Mouse (Mus musculus): ENCODE data around the gene St6galnac3. TPM values are rescaled to one million over a fixed set of nuclear protein-coding genes. Genes with fewer than 3 reads are reported as not detected.

The St6galnac3 gene
- total RNA-seq, 4 experiments from 2014 or later = 0.92 to 2.0 (median 1.1) TPM

DNA sequence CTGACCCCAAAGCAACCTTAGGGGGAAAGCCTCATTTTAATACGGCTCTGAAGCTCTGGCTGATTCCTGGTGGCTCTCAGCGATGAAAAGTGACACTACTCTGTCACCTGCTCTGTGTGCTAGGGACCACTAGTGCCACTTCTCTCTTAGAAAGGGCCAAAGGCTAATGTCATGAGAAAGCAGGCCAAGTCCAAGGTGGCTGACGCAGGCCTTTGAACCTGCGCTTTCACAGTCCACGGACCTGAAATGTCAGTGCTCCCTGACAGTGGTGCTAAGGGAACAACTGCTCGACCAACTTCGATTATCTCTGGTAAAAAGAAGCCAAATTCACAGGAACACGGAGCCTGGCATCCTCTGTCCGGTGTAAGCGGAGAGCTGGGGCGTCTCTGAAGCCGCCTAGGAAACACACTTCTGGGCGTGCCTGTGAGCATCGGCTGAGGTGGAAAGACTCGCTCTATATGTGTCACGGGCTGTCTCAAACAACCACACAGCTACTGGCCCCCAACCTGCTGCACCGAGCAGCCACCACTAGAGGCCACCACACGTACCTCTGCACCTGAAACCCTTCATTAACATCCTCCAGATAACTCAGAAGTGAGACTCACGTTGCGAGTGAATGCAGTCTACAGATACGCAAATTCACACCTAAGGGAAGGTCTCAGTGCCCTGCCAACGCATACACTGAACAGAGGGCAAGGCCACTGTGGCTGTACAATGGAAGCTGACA lies 66.8 kb downstream of the St6galnac3 start:
- DNase-seq (ENCODE audit: low spot score in 2 of 2) = no peak

DNA sequence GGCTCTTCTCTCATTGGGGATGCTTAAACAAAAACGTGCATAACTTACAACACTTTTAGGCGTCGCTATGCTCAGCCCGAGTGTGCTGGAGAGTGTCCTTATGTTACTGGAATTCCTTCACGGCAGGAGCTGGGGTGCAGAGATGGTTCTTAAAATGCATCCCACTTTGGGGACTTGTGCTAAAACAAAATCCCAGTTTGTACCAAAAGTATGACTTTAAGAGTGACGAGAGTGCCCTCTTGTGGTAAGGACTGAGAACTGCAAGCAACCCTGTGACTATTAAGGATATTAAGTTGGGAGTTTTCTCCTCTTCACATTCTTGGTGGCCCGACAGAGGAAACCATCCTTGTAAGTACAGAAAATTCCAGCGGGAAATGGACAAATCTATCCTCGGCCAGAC lies 69.9 kb downstream of the St6galnac3 start:
- peak in 1 of 2 experiments; percentile 8 for DNase-seq (ENCODE audit: low spot score in 2 of 2)

DNA sequence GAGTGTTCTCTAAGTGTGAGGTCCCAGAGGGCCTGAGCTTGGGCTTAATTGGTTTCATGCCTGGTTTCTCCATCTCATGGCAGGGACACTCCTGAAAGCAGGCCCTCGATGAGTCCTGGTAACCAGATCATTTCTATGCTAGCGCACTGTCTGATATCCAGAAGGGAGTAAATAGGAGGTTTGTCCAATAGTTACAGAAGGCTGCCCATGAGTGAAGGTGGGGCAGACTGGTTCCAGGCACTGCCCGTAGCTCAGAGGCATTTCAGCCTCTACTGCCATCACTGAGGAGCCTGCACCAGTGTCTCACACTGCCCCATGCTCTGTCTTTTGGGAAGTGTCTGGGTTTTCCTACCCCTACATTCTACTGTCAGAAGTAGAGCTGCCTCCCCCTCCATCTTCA lies 72.1 kb downstream of the St6galnac3 start:
- DNase-seq (ENCODE audit: low spot score in 2 of 2) = no peak

DNA sequence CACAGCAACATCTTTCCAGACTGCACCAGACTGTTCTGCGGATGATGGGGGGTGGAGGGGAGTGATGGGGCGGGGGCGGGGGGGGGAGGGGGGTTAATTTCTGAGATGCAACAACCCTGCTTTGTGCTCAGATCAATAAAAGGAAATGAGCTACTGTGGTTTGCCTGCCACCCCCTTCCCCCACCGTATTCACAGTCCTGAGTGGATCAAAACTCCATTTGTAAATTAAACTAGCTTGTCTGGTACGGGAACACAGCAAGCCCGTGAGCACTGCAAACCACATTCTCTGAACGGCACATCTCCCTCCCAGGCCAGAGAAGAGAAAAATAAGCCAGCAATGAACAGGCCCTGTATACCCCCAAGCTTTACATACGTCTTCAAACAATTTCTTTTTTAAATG lies 76.3 kb downstream of the St6galnac3 start:
- DNase-seq (ENCODE audit: low spot score in 2 of 2) = no peak

DNA sequence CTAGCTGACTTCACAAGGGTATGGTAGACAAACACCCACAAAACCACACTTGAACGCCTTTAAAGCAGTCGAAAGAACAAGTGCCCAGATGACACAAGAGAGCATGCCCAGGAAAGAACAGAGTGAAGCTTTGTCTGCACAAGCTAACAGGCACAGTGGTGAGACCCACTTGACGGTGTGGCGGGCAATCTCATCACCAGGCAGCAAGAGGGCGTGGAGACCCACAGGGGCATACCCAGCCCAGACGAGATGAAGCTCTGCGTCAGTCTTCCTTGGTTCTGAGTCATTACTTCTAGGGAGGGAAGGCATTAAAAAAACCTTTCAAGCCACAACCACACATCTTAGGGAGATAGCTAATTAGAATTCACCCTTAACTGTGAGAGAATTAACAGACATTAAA lies 79.2 kb downstream of the St6galnac3 start:
- DNase-seq (ENCODE audit: low spot score in 2 of 2) = no peak

DNA sequence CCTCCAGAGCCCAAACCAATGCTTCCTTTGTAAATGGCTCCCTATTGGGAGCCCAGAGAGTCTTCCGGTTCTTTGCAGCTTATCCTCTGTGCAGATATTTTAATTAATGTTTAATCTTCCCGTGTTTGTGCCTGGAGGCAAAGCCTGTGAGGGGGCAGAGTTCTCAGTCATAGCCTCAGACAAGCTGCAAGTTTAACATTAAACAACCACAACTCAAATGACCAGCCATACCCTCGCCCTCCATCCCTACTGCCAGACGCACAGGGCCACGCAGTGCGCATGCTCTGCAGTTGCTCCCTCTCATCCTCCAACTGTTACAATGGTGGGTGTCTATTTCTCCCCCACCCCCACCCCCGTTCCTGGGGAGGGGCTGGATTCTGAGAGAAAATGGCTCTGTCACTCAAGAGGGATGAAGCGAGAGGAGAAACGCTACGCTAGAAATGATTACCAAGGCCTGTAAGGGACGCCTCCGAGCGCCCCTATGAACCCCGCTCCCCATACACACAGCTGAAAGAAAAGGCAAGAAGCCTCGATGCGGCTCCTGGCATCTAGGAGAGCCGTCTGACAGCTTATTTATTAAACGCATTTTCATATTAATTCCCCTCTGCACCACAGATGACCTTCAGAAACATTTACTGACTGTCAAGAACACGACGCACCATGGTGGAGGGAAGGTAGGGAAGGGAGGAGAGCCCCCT lies 81.0 kb downstream of the St6galnac3 start:
- no peak for DNase-seq (ENCODE audit: low spot score in 2 of 2)

DNA sequence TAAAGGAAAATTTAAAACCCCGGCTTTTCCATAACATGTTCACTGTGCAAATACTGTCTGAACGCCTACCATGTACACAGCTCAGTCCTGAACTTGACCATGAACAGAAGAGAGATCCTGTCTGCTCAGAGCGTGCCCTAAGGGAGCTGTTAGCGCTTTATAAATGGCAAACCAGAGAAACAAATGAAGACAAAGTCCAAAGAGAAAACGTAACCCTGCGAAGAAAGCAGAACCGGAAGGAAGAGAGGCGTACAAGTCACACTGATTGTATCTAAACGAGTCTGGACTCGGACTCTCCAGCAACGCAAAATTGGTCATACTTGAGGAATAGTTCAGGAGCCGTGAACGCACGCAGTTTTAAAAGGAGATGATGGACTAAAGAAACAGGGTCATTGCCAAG lies 82.1 kb downstream of the St6galnac3 start:
- no peak for DNase-seq (ENCODE audit: low spot score in 2 of 2)

DNA sequence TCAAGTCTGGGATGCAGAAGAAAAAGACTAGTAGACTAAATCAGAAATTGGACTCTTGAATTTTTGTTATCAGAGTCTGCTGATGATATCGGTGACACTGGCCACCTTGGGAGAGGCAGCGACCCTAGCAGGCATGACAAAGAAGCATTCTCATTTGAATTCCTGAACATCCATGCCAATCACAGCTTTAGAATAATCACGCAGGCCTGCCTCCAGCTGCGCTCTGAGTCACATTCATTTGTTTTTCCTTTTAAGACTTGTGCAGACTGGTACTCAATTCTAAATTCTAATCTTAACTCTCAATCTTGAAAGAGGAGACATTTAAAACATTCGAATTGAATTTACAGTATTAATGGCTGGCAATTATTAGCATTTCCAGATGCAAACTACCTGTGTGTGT lies 83.2 kb downstream of the St6galnac3 start:
- no peak for DNase-seq (ENCODE audit: low spot score in 2 of 2)

DNA sequence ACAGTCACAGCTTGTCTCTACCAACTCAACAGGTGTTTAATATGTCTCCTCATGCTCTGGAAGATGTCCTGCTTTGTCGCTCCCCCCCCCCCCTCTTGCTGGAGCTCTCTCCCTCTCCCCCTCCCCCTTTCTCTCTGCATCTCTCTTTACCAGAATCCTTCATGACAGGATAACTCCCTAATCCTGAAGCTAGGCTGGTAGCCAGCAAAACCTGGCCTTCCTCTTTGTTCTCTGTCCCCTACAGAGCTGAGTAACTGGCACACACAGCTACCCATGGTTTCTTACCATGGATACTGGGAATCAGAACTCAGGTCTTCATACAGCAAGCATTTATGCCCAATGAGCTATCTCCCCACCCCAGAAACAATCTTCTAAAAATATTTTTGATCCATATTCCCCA lies 87.6 kb downstream of the St6galnac3 start:
- no peak for DNase-seq (ENCODE audit: low spot score in 2 of 2)

DNA sequence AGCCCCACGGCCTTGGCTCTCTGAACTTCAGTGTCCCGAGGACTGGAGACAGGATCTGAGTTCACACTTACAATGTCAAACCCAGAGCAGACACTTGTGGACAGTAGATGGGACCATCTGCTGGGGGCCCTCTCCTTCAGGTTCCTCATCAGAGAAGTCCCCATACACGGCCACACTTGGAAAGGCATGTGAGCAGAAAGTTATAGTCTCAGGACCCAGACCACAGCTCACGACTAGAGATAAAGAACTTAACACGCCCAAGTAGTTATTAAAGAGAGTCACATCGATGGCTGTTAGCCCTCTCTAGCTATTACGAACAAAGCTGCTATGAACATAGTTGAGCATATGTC lies 88.2 kb downstream of the St6galnac3 start:
- DNase-seq (ENCODE audit: low spot score in 2 of 2) = no peak

DNA sequence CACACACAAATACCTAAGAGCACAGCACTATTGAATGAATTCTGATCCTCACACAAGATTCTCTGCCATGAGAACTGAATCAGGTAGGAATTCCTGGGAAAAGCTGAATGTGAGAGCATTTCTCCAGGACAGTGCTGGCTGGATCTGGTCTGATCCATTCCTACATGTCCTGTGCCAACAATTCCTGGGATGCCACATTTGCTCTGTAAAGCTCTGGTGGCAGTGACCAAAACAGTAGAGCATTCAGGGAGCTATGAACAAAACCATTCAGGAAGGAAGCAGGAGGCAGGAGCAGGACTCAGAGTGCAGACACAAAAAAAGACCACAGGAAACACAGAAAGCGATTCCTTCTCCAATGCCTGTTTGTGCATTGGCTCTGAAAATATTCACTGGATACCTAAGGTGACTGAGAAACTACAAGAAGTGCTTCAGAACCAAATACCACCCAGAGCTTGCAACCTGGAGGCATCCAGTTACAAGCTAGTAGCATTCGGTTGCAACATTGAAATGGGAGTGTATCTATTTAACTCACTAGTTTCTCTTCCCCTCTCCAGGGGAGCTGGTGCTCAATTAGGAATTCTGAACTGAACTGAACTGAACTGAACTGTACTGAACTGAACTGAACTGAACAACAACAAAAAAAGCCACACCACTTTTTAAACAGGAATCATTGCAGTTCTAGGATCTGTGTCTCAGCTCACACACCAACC lies 88.7 kb downstream of the St6galnac3 start:
- no peak for DNase-seq (ENCODE audit: low spot score in 2 of 2)

DNA sequence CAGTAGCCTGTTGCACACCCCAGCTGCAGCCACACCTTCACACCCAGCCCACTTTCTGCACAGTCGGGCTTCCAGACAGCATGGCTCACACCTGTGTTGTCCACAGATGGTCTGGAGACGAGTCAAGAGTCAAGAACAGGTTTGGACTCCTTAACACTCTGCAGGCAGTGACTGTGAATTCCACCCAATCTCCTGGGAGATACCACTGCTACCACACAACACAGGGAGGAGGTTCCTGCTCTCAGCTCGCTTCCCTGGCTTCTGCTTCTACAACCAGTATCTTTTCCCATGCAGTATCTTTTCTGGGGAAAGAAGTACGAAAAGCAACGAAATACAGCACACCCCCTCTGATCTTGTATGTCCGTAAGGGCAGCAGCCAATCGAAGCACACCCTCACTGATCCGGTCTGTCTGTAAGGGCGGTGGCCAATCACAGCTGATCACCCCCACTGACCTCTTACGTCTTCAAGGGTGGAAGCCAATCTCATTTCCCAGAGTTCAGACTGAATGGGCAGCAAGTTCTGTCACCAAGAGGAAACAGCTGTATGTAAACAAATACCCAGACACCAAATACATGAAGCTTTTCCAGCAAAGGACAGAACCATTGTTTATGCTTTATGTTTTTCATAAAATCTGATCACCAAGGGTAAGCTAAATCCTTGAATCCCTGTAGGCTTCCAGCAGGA lies 92.8 kb downstream of the St6galnac3 start:
- no peak for DNase-seq (ENCODE audit: low spot score in 2 of 2)

DNA sequence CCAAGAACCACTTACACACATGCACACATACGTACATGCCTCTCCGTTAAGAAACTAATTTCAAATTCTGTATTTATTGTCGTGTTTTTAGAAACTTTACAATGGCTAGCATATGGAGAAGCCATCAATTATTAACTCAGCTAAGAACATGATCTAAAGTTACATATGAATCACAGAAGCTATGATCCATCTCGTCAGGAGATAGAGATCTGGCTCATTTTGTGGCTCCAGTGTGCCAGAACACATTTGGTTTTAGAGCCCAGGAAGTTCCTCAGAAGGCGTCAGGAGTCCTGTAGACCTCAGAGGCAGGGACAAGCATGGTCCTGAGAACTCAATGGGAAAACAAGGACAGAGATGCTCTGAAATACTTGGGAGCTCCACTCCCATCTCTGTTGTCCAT lies 98.7 kb downstream of the St6galnac3 start:
- DNase-seq (ENCODE audit: low spot score in 2 of 2) = no peak

DNA sequence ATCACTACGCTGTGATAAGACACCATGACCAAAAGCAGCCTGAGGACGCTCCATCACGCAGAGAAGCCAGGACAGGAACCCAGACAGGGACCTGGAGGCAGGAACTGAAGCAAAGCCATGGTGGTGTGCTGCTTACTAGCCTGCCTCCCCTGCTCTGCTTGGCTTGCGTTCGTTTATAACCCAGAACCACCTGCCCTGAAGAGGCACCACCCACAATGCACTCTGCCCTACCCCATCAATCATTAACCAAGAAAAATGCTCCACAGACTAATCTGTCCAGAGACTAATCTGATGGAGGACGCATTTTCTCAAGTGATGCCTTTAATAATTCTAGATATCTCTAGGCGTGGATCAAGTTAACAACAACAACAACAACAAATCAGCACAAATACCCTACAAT lies 106.0 kb downstream of the St6galnac3 start:
- no peak for DNase-seq (ENCODE audit: low spot score in 2 of 2)

DNA sequence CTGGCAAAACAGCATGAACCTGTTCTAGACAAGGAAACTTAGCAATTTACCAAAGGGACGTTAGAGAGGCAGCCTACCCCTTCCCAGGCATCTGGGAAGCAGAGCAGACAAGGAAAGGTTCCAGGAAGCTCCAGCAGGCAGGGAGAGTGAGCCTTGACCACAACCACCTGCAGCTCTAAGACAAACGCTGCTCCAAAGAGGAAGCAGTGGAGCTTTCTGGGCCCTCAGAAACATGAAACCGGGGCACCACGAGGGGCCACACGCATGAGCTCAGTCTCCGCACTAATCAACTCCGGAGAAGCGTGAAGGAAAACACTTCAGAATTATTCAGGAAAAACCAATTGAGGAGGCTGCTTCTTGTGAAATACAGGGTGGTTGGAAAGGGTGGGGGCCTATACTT lies 108.1 kb downstream of the St6galnac3 start:
- DNase-seq (ENCODE audit: low spot score in 2 of 2) = no peak

DNA sequence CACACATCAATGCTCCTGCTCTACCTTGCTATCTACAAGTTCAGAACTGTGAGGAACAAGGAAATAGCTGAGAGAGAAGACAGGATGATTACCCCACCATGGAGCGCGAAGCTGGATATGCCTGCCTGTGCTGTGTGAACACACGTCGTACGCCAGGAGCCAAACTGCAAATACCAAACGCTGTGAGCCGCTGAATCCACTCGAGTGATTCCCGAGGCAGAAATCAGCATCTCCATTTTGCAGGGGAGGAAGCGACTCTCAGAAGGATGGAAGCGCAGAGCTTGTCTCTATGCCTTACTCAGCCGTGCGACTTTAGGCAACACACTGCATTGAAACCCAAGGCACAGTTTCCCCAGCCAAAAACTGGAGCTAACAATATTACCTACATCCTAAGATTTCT lies 114.7 kb downstream of the St6galnac3 start:
- no peak for DNase-seq (ENCODE audit: low spot score in 2 of 2)

DNA sequence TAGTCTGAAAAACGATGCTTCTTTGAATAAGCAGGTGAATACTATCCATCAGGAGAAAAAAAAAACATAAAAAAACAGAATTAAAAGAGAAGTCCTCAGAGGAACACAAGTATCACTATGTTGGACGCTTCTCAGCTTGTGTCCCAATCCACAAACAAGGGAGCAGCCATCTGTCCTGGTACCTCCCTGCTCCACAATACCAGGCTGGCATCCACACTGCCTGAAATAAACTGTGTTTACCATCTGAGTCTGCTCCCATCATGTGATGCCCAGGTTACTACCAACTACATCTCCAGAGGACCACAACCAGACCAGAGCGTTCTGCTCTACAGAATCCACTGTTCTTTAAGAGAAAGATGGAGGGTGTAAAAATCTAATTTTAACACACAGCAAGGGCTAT lies 118.6 kb downstream of the St6galnac3 start:
- DNase-seq (ENCODE audit: low spot score in 2 of 2) = no peak

DNA sequence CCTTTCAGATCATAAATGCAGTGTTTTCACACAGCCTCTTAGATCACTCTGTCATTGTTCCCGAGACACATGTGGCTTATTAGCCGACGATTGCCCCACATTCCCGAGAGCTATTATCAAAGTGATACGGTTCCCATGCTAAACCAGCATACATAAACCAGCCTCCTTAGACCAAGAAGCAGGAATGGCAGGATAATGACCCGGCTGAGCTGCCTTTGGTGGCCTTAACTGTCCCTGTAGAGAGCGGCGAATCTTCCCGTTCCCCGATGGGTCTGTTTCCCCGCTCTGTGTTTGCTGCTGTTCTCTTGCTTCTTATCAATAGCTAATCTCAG lies 119.2 kb downstream of the St6galnac3 start:
- no peak for DNase-seq (ENCODE audit: low spot score in 2 of 2)

DNA sequence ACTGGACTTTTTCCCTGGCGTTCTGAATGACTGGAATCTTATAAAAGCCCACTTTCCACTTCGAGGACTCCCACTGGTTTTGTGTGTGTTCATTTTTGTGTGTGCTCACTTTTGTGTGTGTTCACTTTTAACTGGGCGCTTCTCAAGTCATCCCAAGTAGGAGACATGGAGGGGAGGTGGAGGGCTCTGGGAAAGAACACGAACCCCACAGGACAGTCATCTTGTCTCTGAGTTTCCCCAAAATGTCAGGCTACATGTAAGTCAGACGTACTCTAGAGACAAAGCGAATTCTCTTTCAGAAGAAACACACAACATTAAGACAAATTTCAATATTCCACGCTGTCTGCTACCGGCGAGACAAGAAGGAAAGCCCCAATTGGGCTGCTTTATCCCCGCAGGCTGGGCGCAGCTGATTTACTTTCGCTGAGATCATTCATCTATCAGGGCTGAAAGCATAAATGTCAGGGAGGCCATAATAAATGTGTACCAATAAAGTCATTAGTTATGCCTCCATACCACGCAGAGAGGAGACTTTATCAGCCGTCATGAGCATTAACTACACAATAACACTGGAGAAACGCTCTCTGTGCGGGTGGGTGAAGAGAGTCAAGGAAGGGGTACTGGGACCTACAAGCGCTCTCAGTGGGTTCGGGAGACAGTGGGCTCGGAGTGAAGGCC lies 119.7 kb downstream of the St6galnac3 start:
- DNase-seq (ENCODE audit: low spot score in 2 of 2) = no peak

DNA sequence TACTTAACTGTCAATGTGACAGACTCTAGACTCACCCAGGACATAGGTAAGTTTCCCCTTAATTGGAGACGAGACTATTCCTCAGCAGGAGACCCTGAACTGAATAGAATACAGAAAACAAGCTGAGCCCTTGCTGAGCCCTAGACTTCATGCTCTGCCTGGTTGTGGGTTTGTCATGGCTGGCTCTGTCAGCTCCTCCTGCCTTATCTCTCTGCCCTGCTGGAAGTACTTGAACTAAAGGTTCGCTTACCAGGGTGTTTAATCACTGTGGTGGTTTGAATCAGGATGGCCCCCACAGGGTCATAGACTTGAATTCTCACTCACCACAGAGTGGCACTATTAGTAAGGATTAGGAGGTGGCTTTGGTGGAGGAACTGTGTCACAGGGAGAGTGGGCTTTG lies 125.8 kb downstream of the St6galnac3 start:
- no peak for DNase-seq (ENCODE audit: low spot score in 2 of 2)

DNA sequence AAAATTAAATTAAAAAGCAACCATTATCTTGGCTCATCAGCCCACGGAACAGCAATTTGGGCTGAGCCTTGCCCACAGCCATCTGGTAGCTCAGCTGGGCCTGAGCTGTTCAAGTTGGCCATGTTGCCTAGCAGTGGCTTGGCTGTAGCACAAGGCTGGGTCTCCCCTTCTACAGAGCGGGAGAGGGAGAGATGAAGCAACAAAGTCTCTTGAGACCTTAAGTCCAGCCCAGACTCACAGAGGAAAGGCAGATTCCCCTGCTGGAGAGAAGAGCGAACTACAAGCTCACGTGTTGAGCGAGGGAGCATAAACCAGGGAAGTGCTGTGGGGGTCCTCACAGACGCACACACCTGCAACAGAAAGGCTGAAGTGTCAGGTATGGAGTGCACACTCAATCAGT lies 126.3 kb downstream of the St6galnac3 start:
- no peak for DNase-seq (ENCODE audit: low spot score in 2 of 2)

DNA sequence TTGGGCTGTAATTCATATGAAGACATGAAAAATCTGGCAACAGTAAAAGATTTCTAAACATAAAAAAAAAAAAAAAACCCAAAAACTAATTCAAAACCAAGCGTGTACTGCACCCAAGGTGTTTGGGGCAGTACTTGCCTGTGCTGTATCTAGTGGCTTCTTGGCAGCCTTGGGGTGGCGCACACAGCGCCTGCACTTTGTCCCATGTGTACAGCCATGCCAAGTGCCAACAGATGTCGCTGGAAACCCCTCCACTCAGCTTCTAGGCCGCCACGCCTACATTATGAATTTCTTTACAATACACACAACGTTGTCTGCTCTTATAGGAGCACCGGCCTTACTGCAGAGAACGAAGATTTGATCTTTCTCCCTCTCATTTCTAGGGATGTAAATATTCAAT lies 130.4 kb downstream of the St6galnac3 start:
- DNase-seq (ENCODE audit: low spot score in 2 of 2) = no peak

Measured in gastrocnemius, adult 8-10 months (tissue).